Mouse (Mus musculus) right cerebral cortex, adult 18-20 months (tissue): ENCODE results near the gene Vtcn1.
A peak's percentile ranks its signal among the peaks of the same experiment; 100 is the strongest.

ENCODE experiments used
- DNase-seq: peaks from one replicate; pipeline ENCODE4 v3.0.0; 2022; ENCODE audit warnings: mixed read lengths

Vtcn1 gene

GRCm38 (mm10) chr3:100857139-100857538 lies 31.9 kb downstream of the Vtcn1 start:
- no peak for DNase-seq

- DNase-seq: no peak
Observed at GRCm38 (mm10) chr3:100858334-100859002, 33.2 kb downstream of the Vtcn1 start.

- no peak for DNase-seq
Observed at GRCm38 (mm10) chr3:100861307-100862303, 36.3 kb downstream of the Vtcn1 start.

- DNase-seq: no peak
Observed at GRCm38 (mm10) chr3:100866946-100867345, 41.7 kb downstream of the Vtcn1 start.

- DNase-seq: no peak
Observed at GRCm38 (mm10) chr3:100877057-100877456, 51.8 kb downstream of the Vtcn1 start.

- DNase-seq: peak; percentile 10
Observed at GRCm38 (mm10) chr3:100881403-100881802, 56.1 kb downstream of the Vtcn1 start.

GRCm38 (mm10) chr3:100881843-100882634 lies 56.8 kb downstream of the Vtcn1 start:
- no peak for DNase-seq

- no peak for DNase-seq
Observed at GRCm38 (mm10) chr3:100889234-100889633, 64.0 kb downstream of the Vtcn1 start.

- DNase-seq: peak; percentile 37
Observed at GRCm38 (mm10) chr3:100890406-100890805, 65.1 kb downstream of the Vtcn1 start.

GRCm38 (mm10) chr3:100892383-100893335 lies 67.4 kb downstream of the Vtcn1 start:
- DNase-seq: no peak

GRCm38 (mm10) chr3:100895500-100895899 lies 70.2 kb downstream of the Vtcn1 start:
- DNase-seq: no peak

- no peak for DNase-seq
Observed at GRCm38 (mm10) chr3:100906128-100906527, 80.9 kb downstream of the Vtcn1 start.

- no peak for DNase-seq
Observed at GRCm38 (mm10) chr3:100906916-100907315, 81.7 kb downstream of the Vtcn1 start.

GRCm38 (mm10) chr3:100908594-100908993 lies 83.3 kb downstream of the Vtcn1 start:
- DNase-seq: no peak

GRCm38 (mm10) chr3:100910621-100911020 lies 85.4 kb downstream of the Vtcn1 start:
- DNase-seq: no peak

- DNase-seq: no peak
Observed at GRCm38 (mm10) chr3:100911026-100911425, 85.8 kb downstream of the Vtcn1 start.

- no peak for DNase-seq
Observed at GRCm38 (mm10) chr3:100911498-100912213, 86.4 kb downstream of the Vtcn1 start.

GRCm38 (mm10) chr3:100916844-100917243 lies 91.6 kb downstream of the Vtcn1 start:
- no peak for DNase-seq

GRCm38 (mm10) chr3:100920611-100921140 lies 95.4 kb downstream of the Vtcn1 start:
- no peak for DNase-seq

GRCm38 (mm10) chr3:100921825-100922505 lies 96.7 kb downstream of the Vtcn1 start, which contains the start of gene Trim45:
TSS of gene Trim45 (plus strand) at chr3:100922202.
- DNase-seq: peak; percentile 100
